8 mouse cellular contexts compared by ENCODE assay signal in the genomic region with DNA sequence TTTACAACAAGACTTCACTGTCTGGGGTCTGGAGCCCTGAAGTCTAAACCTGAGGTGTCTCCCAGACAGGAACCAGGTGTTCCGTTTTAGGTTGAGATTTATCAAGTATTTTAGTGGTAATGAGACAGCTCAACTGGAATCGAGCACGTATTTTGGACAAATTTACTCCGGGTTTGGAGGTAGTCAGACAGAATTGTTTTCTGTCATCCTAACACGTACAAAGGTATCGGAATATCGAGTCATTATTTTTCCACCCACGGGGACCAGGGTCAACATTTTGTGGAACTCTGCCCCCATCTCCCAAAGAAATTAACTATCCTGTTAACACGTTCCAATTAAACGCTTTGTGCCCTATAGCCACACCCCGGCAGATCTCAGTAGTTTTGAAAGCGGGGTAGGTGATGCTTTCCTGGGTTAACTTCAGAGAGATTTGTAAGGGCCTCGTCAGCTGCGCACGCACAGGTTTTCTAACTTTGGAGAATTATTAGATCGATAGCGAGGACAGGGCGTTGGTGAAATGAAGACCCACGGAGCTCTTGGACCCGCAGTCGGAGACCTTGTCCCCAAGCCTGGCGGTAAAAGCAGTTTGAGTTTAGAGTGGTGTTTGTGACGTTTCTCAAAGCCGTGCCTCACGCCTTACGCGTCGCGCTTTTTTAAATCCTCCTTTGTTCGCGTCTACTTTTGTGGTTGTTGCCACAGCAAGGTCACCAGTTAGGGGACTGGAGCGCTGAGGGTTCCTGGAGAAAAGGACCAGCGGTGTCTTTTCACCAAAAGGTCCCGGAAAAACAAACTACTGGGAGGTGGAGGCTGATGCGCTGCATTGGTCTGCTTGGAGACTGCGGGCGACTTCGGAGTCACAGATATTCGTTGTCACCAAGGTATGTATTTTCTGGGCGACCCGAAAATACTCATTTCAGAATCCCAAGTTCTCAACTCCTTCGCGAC. TPM values are rescaled to one million over a fixed set of nuclear protein-coding genes. Genes with fewer than 3 reads are reported as not detected.
DNase-seq lines count a peak whose midpoint lies in the region; ATAC-seq and TF ChIP-seq lines count a peak whose summit lies in the region.

No protein-coding gene starts in this region.

- ATAC-seq in kidney, embryonic 14.5 days (ENCODE audit: low FRiP score, low TSS enrichment) = no peak
- no peak for ATAC-seq in heart, postnatal 0 days (ENCODE audit: insufficient read depth, low read depth)
- no peak for ATAC-seq in midbrain, embryonic 12.5 days (ENCODE audit: low FRiP score, low read depth)

- WGBS in kidney, embryonic 14.5 days = 3% methylated on average over 43 of the region's 43 CpGs
- WGBS in heart, postnatal 0 days = 4% methylated on average over 43 of the region's 43 CpGs
- whole genome bisulfite sequencing in midbrain, embryonic 12.5 days = 3% methylated on average over 43 of the region's 43 CpGs

- no peak for TF ChIP-seq EP300 in heart, postnatal 0 days (IDR thresholded peaks at IDR 0.05; ENCODE audit: low read depth)

- peaks cover 26% of the 10 kb centered on the region for H3K27me3 ChIP-seq in kidney, embryonic 14.5 days (ENCODE audit: control insufficient read depth, insufficient read depth, low read length)
- H3K27me3 ChIP-seq in heart, postnatal 0 days (ENCODE audit: control insufficient read depth, insufficient read depth, low read length) = peaks cover 50% of the 10 kb centered on the region
- peaks cover 57% of the 10 kb centered on the region for H3K27me3 ChIP-seq in midbrain, embryonic 12.5 days

- DNase-seq in kidney, postnatal 14 days = no peak
- DNase-seq in R1 (ENCODE audit: low read depth, low spot score) = peak; percentile 41
- DNase-seq in heart, postnatal 0 days (ENCODE audit: low spot score) = no peak
- no peak for DNase-seq in urinary bladder, postnatal 25 days (ENCODE audit: low spot score)
- DNase-seq in thymus, postnatal 25 days = no peak
- no peak for DNase-seq in urinary bladder, postnatal 4 days (ENCODE audit: low spot score in 2 of 2)

- H3K27ac ChIP-seq in kidney, embryonic 14.5 days (ENCODE audit: low read depth, low read length) = no peak overlapping the region
- H3K27ac ChIP-seq in heart, postnatal 0 days (ENCODE audit: low read depth) = no peak overlapping the region
- no peak overlapping the region for H3K27ac ChIP-seq in midbrain, embryonic 12.5 days (replicated peaks)

- H3K36me3 ChIP-seq in kidney, embryonic 14.5 days (ENCODE audit: control insufficient read depth, insufficient read depth, low read length) = no peaks in the 10 kb centered on the region
- H3K36me3 ChIP-seq in heart, postnatal 0 days (replicated peaks; ENCODE audit: control insufficient read depth, insufficient read depth, low read length) = no peaks in the 10 kb centered on the region
- no peaks in the 10 kb centered on the region for H3K36me3 ChIP-seq in midbrain, embryonic 12.5 days

- peak overlapping the region; percentile 43 for H3K4me3 ChIP-seq in kidney, embryonic 14.5 days (ENCODE audit: low read length)
- peak overlapping the region; percentile 47 for H3K4me3 ChIP-seq in heart, postnatal 0 days (ENCODE audit: low read depth, low read length)
- H3K4me3 ChIP-seq in midbrain, embryonic 12.5 days = peak overlapping the region; percentile 48

- H3K4me2 ChIP-seq in kidney, embryonic 14.5 days (replicated peaks; ENCODE audit: low read depth, low read length) = peak overlapping the region; percentile 71
- peak overlapping the region; percentile 70 for H3K4me2 ChIP-seq in heart, postnatal 0 days (ENCODE audit: low read depth, low read length)
- peak overlapping the region; percentile 81 for H3K4me2 ChIP-seq in midbrain, embryonic 12.5 days (replicated peaks)

- no peaks in the 10 kb centered on the region for H3K4me1 ChIP-seq in kidney, embryonic 14.5 days (ENCODE audit: control insufficient read depth, insufficient read depth, low read length)
- H3K4me1 ChIP-seq in heart, postnatal 0 days (ENCODE audit: control insufficient read depth, insufficient read depth) = 0 out of 2 replicates have a peak, but pooled peaks cover 5% of the 10 kb centered on the region
- peaks cover 12% of the 10 kb centered on the region for H3K4me1 ChIP-seq in midbrain, embryonic 12.5 days

- no peak overlapping the region for H3K9ac ChIP-seq in kidney, embryonic 14.5 days (ENCODE audit: low read depth, low read length)
- no peak overlapping the region; the same call in 1 of the 2 replicates for H3K9ac ChIP-seq in heart, postnatal 0 days (replicated peaks; ENCODE audit: low read depth, low read length)
- H3K9ac ChIP-seq in midbrain, embryonic 12.5 days (replicated peaks) = peak overlapping the region; percentile 50

- no peak for TF ChIP-seq CTCF in heart, postnatal 0 days (IDR thresholded peaks at IDR 0.05; ENCODE audit: low read depth)

- no peaks in the 10 kb centered on the region for H3K9me3 ChIP-seq in kidney, embryonic 14.5 days (ENCODE audit: control insufficient read depth, low read length)
- H3K9me3 ChIP-seq in heart, postnatal 0 days (replicated peaks; ENCODE audit: control insufficient read depth, low read length) = no peaks in the 10 kb centered on the region
- H3K9me3 ChIP-seq in midbrain, embryonic 12.5 days = no peaks in the 10 kb centered on the region

RNA-seq across cellular contexts. Expression of a gene that starts 26.6 kb away (rescaled TPM):
- 43.9 and 55.5 TPM in 2 replicates for polyA plus RNA-seq in kidney, embryonic 14.5 days (2014; fragmentation: Nextera tagmentation; extraction: Ambion mirVana)
- 10.0 and 11.9 TPM in 2 replicates for total RNA-seq in heart, postnatal 0 days (2014; rRNA removed; ENCODE audit: low replicate concordance)
- 27.0 and 28.1 TPM in 2 replicates for polyA plus RNA-seq in heart, postnatal 0 days (2015; fragmentation: Nextera tagmentation; extraction: Ambion mirVana)
- polyA plus RNA-seq in midbrain, embryonic 12.5 days (2016; fragmentation: Nextera tagmentation; extraction: Ambion mirVana) = 66.1 and 66.9 TPM in 2 replicates

RNA-seq across cellular contexts. Expression of a gene that starts 28.1 kb away (rescaled TPM):
- polyA plus RNA-seq in kidney, embryonic 14.5 days (2014; fragmentation: Nextera tagmentation; extraction: Ambion mirVana) = 12.5 and 13.5 TPM in 2 replicates
- total RNA-seq in heart, postnatal 0 days (2014; rRNA removed; ENCODE audit: low replicate concordance) = 6.7 and 7.4 TPM in 2 replicates
- 6.8 and 7.2 TPM in 2 replicates for polyA plus RNA-seq in heart, postnatal 0 days (2015; fragmentation: Nextera tagmentation; extraction: Ambion mirVana)
- polyA plus RNA-seq in midbrain, embryonic 12.5 days (2016; fragmentation: Nextera tagmentation; extraction: Ambion mirVana) = 10.1 and 12.3 TPM in 2 replicates
